Mouse (Mus musculus): ENCODE results near the gene Myo6.

The Myo6 gene

GRCm38 (mm10) chr9:80164611-80165474, at the start of gene Myo6:
Gene Myo6 (plus strand): TSS chr9:80165031.
- DNase-seq, result peak; percentile 91 to 92

- no peak for DNase-seq
Observed at GRCm38 (mm10) chr9:80145992-80146587, 18.7 kb upstream of the Myo6 start.

DNA sequence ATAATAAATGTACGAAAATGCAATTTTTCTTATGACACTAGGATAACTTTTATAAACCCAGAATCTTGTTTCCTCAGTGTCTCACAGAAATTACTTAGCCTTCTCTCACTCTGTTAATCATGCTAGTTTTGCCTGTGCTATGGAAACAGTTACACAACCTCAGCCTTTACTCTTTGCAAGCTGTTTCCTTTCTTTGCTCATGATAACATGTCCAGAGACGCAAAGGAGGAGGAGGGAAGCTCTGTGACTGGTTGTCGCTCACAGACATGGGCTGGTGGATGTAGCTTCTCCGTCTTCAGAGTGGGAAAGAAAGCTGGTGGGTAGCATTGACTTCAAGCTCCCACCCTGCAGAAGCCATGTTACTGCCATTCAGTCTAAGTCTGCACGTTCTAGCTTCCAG, 15.2 kb upstream of the Myo6 start:
- DNase-seq, result no peak

DNA sequence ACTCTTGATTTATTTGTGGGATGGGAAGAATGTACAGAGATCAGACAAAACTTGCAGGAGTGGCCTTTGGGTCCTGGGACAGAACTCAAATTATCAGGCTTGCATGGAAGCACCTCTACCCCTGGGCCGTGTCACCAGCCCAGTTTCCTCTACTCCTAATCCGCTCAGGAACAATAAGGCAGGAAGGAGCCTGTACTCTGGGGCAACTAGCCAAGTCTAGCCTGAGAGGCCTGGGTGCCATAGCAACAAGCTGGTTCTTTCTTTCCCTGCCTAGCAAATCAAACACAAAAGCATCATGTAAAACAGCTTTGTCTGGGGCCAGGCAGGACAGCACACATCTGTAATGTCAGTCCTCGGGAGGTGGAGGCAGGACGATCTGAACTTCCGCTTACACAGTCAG, 9.6 kb upstream of the Myo6 start:
- peak; percentile 61 to 69 for DNase-seq

GRCm38 (mm10) chr9:80156780-80157179, 8.1 kb upstream of the Myo6 start:
- no peak for DNase-seq

GRCm38 (mm10) chr9:80157840-80158465, 6.9 kb upstream of the Myo6 start:
- DNase-seq, result peak; percentile 79 to 81

GRCm38 (mm10) chr9:80158937-80159336, 5.9 kb upstream of the Myo6 start:
- peak; percentile 66 to 79 for DNase-seq

GRCm38 (mm10) chr9:80161451-80161850, 3.4 kb upstream of the Myo6 start:
- DNase-seq, result no peak

DNA sequence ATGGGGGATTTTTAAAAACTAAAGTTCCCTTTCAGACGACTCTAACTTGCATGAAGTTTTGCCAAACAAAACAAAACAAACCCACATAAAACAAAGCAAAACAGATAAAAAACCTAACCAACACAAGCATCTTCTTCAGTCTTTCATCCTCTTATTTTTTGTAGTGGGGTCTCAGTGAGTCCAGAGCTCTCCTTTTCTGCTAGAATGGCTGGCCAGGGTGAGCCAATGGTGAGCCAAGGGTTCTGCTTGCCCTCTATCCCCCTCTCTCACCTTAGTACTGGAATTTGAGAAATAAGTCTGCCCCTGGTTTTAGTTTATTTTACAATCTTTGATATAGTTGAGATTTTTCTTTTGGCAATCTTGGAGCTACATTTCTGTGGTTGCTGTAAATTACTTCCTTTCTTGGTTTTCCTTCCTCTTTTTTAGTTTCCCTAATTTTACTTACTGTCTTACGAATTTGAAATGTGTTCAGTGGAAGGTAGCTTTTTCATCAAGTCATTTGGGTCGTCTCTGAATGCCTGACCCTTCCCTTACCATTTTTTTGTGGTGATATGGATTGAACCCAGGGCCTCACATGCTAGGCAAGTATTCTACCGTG, 1.6 kb upstream of the Myo6 start:
- no peak for DNase-seq

- no peak for DNase-seq
Observed at GRCm38 (mm10) chr9:80164191-80164590, 640 bp upstream of the Myo6 start.

DNA sequence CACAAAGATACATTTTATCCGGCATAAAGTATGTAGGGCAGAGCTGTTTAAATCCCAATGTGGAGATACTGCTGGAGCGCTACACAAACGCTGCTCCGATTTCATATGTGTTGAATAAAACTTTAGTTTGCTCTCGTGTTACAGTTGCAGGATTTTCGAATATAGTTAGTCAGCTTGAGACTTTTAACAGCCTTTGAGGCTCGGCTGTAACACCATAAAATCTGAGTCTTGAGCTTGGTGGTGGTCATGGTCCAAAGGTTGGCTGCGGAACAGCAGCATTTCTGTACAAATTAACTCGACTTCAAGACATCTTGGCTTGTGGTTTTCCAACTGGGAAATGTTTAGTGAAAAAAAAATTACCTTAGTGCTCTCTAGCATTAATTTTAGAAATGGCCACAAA, 859 bp downstream of the Myo6 start:
- peak; percentile 76 to 84 for DNase-seq

DNA sequence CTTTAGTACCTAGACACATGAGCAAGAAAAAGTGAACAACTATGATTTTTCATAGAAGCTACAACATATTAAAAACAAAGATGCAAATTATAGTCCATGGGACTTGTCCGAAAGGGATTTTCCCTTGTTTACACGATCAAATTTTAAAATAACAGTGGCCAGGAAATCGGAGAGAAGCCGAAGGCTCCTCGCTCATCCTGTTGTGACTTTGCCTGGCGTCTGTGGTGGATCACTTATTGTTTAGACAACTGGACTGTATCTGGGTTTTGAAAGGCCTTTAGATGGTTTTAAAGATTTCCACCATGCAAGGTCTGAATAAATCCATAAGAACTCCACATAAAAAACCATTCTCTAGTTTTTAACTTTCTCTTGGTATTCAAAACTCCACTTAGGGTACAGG, 1.6 kb downstream of the Myo6 start:
- DNase-seq, result no peak

DNA sequence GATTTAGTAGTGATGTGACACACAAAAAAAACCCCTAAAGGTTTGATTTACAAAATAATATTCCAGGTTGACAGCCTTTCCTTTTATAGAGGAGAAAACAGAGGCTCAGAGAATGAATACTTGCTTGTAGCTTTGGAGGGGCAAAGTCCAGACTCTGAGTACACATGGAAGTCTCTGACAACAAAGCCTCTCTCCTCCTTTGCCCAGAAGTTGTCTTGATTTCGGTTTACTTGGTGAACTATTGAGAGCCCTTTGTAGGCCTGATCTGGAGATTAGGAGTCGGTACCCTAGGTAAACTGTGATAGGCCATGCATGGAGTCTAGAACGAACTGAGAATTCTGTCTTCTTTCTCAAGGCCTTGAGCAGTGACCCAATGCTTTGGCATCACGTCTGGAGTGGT, 2.3 kb downstream of the Myo6 start:
- DNase-seq, result peak; percentile 52 to 70

GRCm38 (mm10) chr9:80169551-80169950, 4.7 kb downstream of the Myo6 start:
- no peak for DNase-seq

DNA sequence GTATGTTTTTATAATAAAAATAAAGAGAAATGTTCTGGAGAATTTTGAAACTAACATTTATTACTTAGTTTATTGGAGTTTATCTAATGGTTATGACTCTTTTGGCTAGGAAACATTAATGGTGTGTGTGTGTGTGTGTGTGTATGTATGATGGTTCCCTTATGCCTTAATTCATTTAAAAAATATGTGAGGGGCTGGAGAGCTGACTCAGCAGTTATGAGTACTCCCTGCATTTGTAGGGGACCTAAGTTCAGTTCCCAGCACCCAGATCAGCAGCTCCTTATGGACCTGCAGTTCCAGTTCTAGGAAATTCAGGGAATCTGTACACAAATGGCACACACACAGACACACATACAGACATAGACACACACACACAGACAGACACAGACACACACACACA, 6.4 kb downstream of the Myo6 start:
- DNase-seq, result no peak

DNA sequence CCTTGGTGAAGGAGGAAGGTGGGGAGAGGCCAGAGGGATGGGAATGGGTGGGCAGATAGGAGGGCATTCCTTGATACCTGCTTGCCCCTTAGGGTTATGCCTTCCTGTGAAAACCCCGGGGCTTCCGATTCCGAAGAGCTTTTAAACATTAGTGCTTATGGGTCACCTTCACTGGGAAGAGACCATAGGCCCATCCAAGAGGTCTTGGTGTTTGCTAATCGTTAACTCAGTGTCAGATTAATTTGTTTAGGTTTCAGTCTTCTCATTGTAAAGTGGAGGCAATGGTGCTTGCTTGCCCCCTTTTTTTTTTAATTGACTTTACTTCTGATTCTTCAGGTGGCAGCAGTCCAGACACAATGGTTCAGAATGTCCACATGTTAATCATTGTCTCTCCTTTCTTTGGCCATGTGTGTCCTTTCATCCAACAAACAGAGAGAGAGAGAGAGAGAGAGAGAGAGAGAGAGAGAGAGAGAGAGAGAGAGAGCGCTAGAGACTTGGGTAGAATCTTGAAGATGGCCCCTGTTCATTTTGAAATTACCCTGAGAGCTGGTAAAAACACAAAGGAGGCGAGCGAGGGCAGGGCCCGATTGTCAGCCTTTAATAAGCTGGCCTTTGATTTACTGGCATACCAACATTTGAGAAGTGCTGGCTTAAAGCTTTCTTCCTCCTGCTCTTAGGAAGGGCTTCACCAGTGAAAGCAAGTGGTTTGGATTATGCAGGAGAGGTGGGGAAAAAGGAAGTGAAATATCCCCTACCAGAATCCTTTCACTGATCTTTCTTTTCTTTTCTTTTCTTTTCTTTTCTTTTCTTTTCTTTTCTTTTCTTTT, 7.8 kb downstream of the Myo6 start:
- DNase-seq, result peak in 1 of 2 experiments; percentile 60

DNA sequence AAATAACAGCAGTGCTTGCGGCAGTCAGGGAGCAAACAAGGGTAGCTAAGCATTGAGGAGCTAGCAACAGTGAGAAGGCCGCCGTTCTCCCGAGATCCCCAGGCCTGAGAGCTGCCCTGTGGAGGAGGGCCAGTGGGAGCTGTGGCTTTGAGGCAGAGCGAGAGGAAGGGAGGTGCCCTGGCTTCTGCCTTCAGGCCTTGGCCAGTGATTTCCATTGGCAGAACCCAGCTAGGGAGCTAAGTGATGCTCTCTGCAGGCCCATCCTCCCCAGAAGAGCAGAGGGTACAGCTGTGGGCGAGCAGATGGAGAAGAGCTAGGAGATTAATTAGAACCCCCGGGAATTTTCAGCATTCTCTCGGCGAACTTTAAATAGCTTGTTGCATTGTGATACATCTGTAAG, 8.8 kb downstream of the Myo6 start:
- DNase-seq, result no peak

DNA sequence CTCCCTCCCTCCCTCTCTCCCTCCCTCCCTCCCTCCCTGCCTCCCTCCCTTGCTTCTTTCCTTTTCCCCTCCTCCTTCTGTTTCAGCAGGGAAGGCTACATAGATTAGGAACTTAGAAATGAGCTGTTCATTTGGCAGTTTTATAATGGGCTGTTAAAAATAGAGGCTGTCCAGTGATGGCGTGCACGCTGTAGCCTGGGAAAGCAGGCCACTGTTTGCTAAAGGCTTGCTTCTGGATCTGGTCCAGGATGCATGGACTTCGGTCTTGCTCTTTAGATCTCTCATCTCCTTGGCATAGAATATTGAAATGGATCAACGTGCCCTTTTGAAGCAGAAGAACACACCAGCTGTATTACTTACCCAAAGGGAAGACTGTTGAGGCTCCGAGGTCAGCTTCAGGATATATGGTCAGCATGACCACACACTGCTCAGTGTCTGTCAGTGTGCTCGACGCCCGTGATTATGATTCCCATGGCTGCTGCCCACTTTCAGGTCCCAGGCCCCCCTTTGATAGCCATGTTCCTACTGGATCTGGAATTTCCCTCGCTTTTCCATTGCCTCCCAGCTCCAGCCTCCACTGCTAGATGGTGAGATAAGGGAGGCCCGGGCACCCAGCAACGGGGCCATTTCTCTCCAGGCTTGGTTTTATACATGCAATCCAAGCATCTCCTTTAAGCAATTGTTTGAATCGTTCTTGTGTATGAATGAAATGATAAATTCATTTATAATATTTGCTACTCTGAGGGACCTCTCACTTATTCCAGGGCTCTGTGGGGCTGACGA, 12.1 kb downstream of the Myo6 start:
- DNase-seq, result peak; percentile 73 to 81

DNA sequence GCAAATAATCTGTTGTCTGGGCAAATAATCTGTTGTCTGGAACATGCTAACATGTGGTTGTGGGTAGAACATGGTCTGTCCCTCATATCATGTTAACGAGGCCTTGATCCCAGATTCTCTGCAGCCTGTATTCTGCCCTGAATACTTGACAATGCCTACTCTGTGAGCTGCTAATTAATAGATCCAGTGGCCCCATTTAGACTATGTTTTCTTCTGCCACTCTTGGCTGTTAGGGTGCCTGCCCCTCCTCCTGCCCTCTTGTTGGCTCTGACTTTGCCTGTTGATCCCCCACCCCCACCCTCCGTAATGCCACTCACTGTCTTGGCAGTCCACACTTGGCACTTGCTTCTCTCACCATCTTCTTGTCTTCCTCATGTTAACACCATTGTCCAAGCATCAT, 13.8 kb downstream of the Myo6 start:
- no peak for DNase-seq

DNA sequence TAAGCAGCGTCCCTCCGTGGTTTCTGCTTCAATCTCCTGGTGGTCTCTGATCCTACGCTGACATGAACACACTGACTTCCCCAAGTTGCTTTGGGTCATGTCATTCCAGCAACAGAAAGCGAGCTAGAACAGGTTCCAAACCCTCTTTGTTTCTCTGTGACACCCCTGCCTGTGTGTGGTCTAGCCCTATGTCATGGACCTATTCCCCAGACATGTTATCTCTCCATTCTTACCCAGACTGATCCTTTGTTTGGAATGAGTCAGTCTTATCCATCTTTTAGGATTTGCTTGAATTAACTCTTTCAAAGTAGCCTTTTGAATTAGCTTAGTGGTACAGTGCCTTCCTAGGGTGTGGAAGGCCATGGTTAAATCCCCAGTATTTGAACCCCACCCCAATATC, 14.9 kb downstream of the Myo6 start:
- no peak for DNase-seq

DNA sequence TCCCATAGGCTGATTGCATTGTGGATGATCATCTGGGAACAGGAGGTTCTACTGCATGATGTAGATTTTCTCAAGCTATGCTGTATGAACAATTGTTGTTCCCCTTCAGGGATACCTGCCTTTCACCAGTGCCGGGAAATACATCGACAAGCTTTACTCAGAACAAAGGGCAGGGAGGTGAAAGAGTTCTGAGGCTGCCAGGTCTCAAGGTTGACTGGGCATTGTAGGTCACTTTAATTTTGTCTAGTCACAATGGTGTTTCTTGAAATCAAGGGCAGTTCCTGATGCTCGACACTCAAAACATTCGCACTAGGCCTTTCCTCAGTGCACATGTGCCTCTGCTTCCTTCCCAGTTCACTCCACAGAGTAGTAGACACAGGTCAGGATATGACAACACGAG, 15.9 kb downstream of the Myo6 start:
- peak in 1 of 2 experiments; percentile 40 for DNase-seq

- DNase-seq, result no peak
Observed at GRCm38 (mm10) chr9:80181692-80182091, 16.9 kb downstream of the Myo6 start.

Data from kidney, adult 8-10 months (tissue).